Mouse (Mus musculus): Measurements from ENCODE around the gene Draxin. TPM values are rescaled to one million over a fixed set of nuclear protein-coding genes. Genes with fewer than 3 reads are reported as not detected.
A peak's percentile ranks its signal among the peaks of the same experiment; 100 is the strongest.
"Not testable (repeated sequence)": the region's sequence is repeated elsewhere in the genome, so short reads cannot be mapped to it uniquely, and the experiment has no call there.

Draxin gene
- polyA plus RNA-seq, 1 experiment from 2014 or later = 0.06 TPM

DNA sequence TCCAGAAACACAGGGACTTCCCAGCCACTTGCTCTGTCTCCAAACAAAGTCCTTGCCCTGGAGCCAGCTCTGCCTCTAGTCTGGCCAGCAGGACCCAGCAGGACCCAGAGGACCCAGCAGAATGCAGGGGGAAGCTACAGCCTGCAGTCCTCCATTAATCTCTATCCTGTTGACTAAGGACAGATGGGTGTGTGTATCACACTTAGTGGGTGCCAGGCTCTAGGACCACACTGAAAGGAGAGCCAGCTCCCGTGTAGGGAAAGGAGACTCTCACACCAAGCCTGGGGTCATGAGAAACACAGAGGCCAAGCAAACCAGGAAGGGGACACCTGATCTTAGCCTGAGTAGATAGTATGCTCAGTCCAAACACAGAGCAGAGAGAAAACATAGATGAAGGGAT is 2.3 kb downstream of the Draxin start:
- 67% methylated on average over 1 of the region's 1 CpGs for WGBS

GRCm38 (mm10) chr4:148122694-148123066 is 7.8 kb downstream of the Draxin start:
- ATAC-seq (ENCODE audit: insufficient read depth, low FRiP score, low read depth) = no peak
- Histone ChIP-seq H3K27me3 (replicated peaks) (peaks cover 7% of the 10 kb centered on the region; the same call in 1 of the 2 replicates), H3K9ac (no peak overlapping the region), H3K36me3 (no peaks in the 10 kb centered on the region), H3K9me3 (no peaks in the 10 kb centered on the region), H3K4me1 (no peaks in the 10 kb centered on the region), H3K27ac (no peak overlapping the region), H3K4me3 (replicated peaks) (no peak overlapping the region), H3K4me2 (no peak overlapping the region)
- 73% methylated on average over 3 of the region's 3 CpGs for WGBS

More for the DNA sequence above, 2.3 kb downstream of the Draxin start:
- ATAC-seq (ENCODE audit: insufficient read depth, low FRiP score, low read depth) = no peak
- Histone ChIP-seq H3K4me2 (no peak overlapping the region), H3K4me3 (replicated peaks) (no peak overlapping the region), H3K9ac (no peak overlapping the region), H3K27ac (no peak overlapping the region), H3K36me3 (no peaks in the 10 kb centered on the region), H3K9me3 (no peaks in the 10 kb centered on the region), H3K4me1 (peaks cover 7% of the 10 kb centered on the region; the same call in 1 of the 2 replicates), H3K27me3 (replicated peaks) (peaks cover 54% of the 10 kb centered on the region)

GRCm38 (mm10) chr4:148121982-148122693 is 8.4 kb downstream of the Draxin start:
- Histone ChIP-seq H3K4me2 (no peak overlapping the region), H3K9ac (no peak overlapping the region), H3K4me3 (replicated peaks) (no peak overlapping the region), H3K36me3 (no peaks in the 10 kb centered on the region), H3K27ac (no peak overlapping the region), H3K27me3 (replicated peaks) (0 out of 2 replicates have a peak, but pooled peaks cover 3% of the 10 kb centered on the region), H3K9me3 (no peaks in the 10 kb centered on the region), H3K4me1 (no peaks in the 10 kb centered on the region)
- 29% methylated on average over 6 of the region's 6 CpGs for WGBS
- ATAC-seq (ENCODE audit: insufficient read depth, low FRiP score, low read depth) = no peak

- Histone ChIP-seq H3K9ac (no peak overlapping the region), H3K36me3 (no peaks in the 10 kb centered on the region), H3K4me2 (no peak overlapping the region), H3K27ac (no peak overlapping the region), H3K9me3 (no peaks in the 10 kb centered on the region), H3K4me3 (replicated peaks) (no peak overlapping the region), H3K27me3 (replicated peaks) (0 out of 2 replicates have a peak, but pooled peaks cover 2% of the 10 kb centered on the region), H3K4me1 (no peaks in the 10 kb centered on the region)
- WGBS = 78% methylated on average over 4 of the region's 4 CpGs
- ATAC-seq (ENCODE audit: insufficient read depth, low FRiP score, low read depth) = no peak
Observed at GRCm38 (mm10) chr4:148121362-148121761, 9.1 kb downstream of the Draxin start.

- H3K9ac ChIP-seq = no peak overlapping the region
- no peak overlapping the region for H3K4me3 ChIP-seq (replicated peaks)
- no peak for ATAC-seq (ENCODE audit: insufficient read depth, low FRiP score, low read depth)
Observed at GRCm38 (mm10) chr4:148120555-148120954, 9.9 kb downstream of the Draxin start.

GRCm38 (mm10) chr4:148119578-148119977 is 10.9 kb downstream of the Draxin start:
- ATAC-seq (ENCODE audit: insufficient read depth, low FRiP score, low read depth); H3K27ac ChIP-seq; H3K4me3 ChIP-seq (replicated peaks); H3K9ac ChIP-seq; H3K9me3 ChIP-seq; H3K4me2 ChIP-seq; H3K36me3 ChIP-seq; H3K27me3 ChIP-seq (replicated peaks); H3K4me1 ChIP-seq: not testable (repeated sequence)
- 85% methylated on average over 9 of the region's 9 CpGs for WGBS

More at GRCm38 (mm10) chr4:148120555-148120954, 9.9 kb downstream of the Draxin start:
- no peak overlapping the region for H3K4me2 ChIP-seq
- H3K27ac ChIP-seq = no peak overlapping the region
- peaks cover 2% of the 10 kb centered on the region; the same call in 1 of the 2 replicates for H3K4me1 ChIP-seq
- no peaks in the 10 kb centered on the region for H3K9me3 ChIP-seq
- WGBS = 80% methylated on average over 9 of the region's 9 CpGs
- H3K27me3 ChIP-seq (replicated peaks) = no peaks in the 10 kb centered on the region
- H3K36me3 ChIP-seq = no peaks in the 10 kb centered on the region

- Histone ChIP-seq H3K9ac (no peak overlapping the region), H3K4me3 (replicated peaks) (no peak overlapping the region), H3K9me3 (no peaks in the 10 kb centered on the region), H3K4me1 (peaks cover 9% of the 10 kb centered on the region; the same call in 1 of the 2 replicates), H3K27me3 (replicated peaks) (no peaks in the 10 kb centered on the region), H3K4me2 (no peak overlapping the region), H3K27ac (no peak overlapping the region), H3K36me3 (no peaks in the 10 kb centered on the region)
- no peak for ATAC-seq (ENCODE audit: insufficient read depth, low FRiP score, low read depth)
- 76% methylated on average over 4 of the region's 4 CpGs for WGBS
Observed at GRCm38 (mm10) chr4:148117392-148117791, 13.1 kb downstream of the Draxin start.

- H3K4me1 ChIP-seq = peaks cover 9% of the 10 kb centered on the region; the same call in 1 of the 2 replicates
- 78% methylated on average over 4 of the region's 4 CpGs for WGBS
- H3K36me3 ChIP-seq = no peaks in the 10 kb centered on the region
- H3K9ac ChIP-seq = no peak overlapping the region
- no peaks in the 10 kb centered on the region for H3K9me3 ChIP-seq
- H3K4me2 ChIP-seq = no peak overlapping the region
- no peak overlapping the region for H3K27ac ChIP-seq
- no peak overlapping the region for H3K4me3 ChIP-seq (replicated peaks)
- no peak for ATAC-seq (ENCODE audit: insufficient read depth, low FRiP score, low read depth)
- H3K27me3 ChIP-seq (replicated peaks) = no peaks in the 10 kb centered on the region
Observed at GRCm38 (mm10) chr4:148116657-148117056, 13.8 kb downstream of the Draxin start.

DNA sequence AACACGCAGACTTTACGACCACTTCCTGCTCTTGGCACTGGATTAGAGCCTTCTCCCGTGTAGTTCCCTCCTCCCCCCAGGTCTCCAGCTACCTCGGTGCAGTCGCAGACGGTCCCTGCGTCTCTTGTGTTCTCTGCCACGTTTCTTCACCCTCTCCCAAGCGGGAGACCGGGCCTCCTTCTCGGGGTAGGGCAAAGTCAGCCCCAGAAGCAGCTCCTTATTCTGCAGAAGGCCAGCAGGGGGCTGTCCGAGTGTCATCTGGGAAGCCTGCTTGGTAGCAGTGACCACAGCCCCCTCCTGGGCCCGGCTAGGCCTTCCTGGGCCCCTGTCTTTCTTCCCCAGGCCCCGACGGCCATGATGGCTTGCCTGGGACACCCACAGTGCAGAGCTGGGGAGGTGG is 15.0 kb downstream of the Draxin start:
- Histone ChIP-seq H3K27ac (no peak overlapping the region), H3K4me1 (peaks cover 9% of the 10 kb centered on the region; the same call in 1 of the 2 replicates), H3K36me3 (no peaks in the 10 kb centered on the region), H3K4me3 (replicated peaks) (no peak overlapping the region), H3K27me3 (replicated peaks) (no peaks in the 10 kb centered on the region), H3K9ac (no peak overlapping the region), H3K9me3 (no peaks in the 10 kb centered on the region), H3K4me2 (no peak overlapping the region)
- 0 out of 2 replicates have a peak, but pooled peaks have one; percentile 23 for ATAC-seq (ENCODE audit: insufficient read depth, low FRiP score, low read depth)
- 6% methylated on average over 15 of the region's 15 CpGs for WGBS

DNA sequence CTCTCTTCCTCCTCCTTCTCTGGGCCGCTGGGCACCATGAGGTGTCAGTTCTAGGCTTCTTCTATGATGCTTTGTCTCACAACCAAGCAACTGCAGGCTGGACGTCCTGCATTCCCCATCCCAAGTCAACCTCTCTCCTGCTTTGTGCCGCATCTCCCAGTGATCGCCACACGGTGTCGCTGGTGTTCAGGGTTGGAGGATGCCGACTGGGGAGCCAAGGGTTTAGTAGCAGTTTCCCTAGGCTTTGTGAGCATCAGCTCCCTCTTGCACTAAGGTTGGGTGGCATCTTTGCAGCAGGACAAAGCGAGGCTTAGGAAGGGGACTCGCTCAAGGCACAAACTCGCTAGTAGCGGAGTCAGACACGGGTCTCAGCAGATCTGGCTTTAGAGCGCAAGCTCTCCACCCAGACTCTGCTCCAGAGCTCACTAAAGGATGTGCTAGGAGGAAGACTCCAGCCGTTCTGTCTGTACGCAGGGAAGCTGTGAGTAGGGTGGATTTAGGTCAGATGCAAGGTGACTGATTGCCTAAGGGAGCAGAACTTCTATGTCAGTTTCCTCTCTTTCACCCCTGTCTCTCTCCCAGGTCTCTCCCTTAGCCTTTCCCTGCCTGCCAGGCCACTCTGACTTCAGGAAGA is 15.6 kb downstream of the Draxin start:
- Histone ChIP-seq H3K4me1 (peaks cover 9% of the 10 kb centered on the region; the same call in 1 of the 2 replicates), H3K9me3 (no peaks in the 10 kb centered on the region), H3K4me2 (0 out of 2 replicates have a peak overlapping the region, but pooled peaks have one; percentile 27), H3K4me3 (replicated peaks) (no peak overlapping the region), H3K36me3 (no peaks in the 10 kb centered on the region), H3K27ac (no peak overlapping the region), H3K9ac (no peak overlapping the region), H3K27me3 (replicated peaks) (no peaks in the 10 kb centered on the region)
- WGBS = 6% methylated on average over 15 of the region's 15 CpGs
- peak; percentile 56 for ATAC-seq (ENCODE audit: insufficient read depth, low FRiP score, low read depth)

DNA sequence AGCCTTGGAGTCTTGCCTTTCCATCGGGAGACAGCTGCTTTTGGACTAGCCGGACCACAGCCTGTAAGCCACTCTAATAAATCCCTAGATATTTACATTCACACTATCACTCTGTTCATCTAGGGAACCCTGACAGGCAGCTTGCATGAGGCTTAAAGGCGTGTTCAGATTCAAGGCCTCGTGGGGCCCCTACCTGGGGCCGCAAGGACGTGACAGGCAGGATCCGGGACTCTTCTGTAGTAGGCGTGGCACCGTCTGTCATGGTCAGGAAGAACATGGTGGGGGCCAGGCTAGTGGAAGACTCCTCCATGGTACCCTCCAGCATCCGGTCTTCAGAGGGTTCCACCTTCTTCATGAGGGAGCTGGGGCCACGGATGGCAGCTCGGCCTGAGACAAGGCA is 18.0 kb downstream of the Draxin start:
- Histone ChIP-seq H3K36me3 (no peaks in the 10 kb centered on the region), H3K4me2 (no peak overlapping the region), H3K27ac (no peak overlapping the region), H3K27me3 (replicated peaks) (no peaks in the 10 kb centered on the region), H3K9ac (no peak overlapping the region), H3K4me1 (peaks cover 12% of the 10 kb centered on the region; the same call in 1 of the 2 replicates), H3K9me3 (no peaks in the 10 kb centered on the region), H3K4me3 (replicated peaks) (no peak overlapping the region)
- WGBS = 68% methylated on average over 12 of the region's 12 CpGs
- no peak for ATAC-seq (ENCODE audit: insufficient read depth, low FRiP score, low read depth)

DNA sequence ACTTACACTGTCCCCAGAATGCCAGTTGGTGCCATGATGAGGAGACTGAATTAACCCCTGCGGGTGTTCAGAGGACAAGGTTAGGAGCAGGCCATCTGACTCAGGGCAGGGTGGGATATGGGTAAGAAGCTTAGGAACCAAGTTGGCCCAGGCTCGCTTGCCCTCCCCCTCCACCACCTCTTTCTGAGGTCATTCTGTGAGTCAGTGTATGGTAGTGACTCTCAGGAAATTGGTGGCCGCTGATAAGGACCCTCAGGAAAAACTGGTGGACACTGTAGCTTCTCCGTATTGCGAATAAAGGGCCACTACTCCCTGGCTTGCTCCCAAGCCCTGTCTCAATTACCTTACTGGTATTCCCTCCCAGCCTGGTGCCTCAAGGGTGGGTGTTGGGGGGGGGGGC is 21.3 kb downstream of the Draxin start:
- Histone ChIP-seq H3K4me1 (peaks cover 3% of the 10 kb centered on the region; the same call in 1 of the 2 replicates), H3K4me3 (replicated peaks) (no peak overlapping the region), H3K9ac (no peak overlapping the region), H3K27ac (no peak overlapping the region), H3K27me3 (replicated peaks) (no peaks in the 10 kb centered on the region), H3K4me2 (no peak overlapping the region), H3K9me3 (no peaks in the 10 kb centered on the region), H3K36me3 (no peaks in the 10 kb centered on the region)
- WGBS = 74% methylated on average over 5 of the region's 5 CpGs
- ATAC-seq (ENCODE audit: insufficient read depth, low FRiP score, low read depth) = no peak
